In genomic region chr19:59166879-59167278, GRCm38 (mm10) we compare ENCODE assay signal across 11 mouse cellular contexts. TPM values are rescaled to one million over a fixed set of nuclear protein-coding genes. Genes with fewer than 3 reads are reported as not detected.
DNase-seq lines count a peak whose midpoint lies in the region; ATAC-seq lines count a peak whose summit lies in the region.
"Had no signal": no experiment of that assay in that cellular context is flagged by ENCODE, and none has a peak within 500 bp of the region (broad histone marks: within the 10 kb centered on the region; RNA-seq: fewer than 3 reads in every experiment).

No protein-coding gene starts in this region.

- peaks cover 98% of the 10 kb centered on the region for H3K27me3 ChIP-seq in megakaryocyte, embryonic 14.5 days (replicated peaks)

- H3K9me3 ChIP-seq in megakaryocyte, embryonic 14.5 days, result no peaks in the 10 kb centered on the region

- H3K4me1 ChIP-seq in megakaryocyte, embryonic 14.5 days, result peaks cover 26% of the 10 kb centered on the region

- no peaks in the 10 kb centered on the region for H3K36me3 ChIP-seq in megakaryocyte, embryonic 14.5 days (replicated peaks; ENCODE audit: low read length)

- ATAC-seq in megakaryocyte, adult 5-6 weeks (ENCODE audit: poor library complexity, severe bottlenecking), result no peak

- H3K4me3 ChIP-seq in megakaryocyte, embryonic 14.5 days (replicated peaks), result peak overlapping the region; percentile 69

- peak; percentile 25 to 29 for DNase-seq in cerebellum, postnatal 10 days
- DNase-seq in cerebellum, postnatal 4 days (ENCODE audit: low spot score in 2 of 2), result no peak
- DNase-seq in mesoderm, embryonic 11.5 days (ENCODE audit: low read depth, low spot score), result peak; percentile 41
- no peak for DNase-seq in spleen, adult 18-20 months
- DNase-seq in spleen, postnatal 36 days (ENCODE audit: low spot score in 2 of 2), result no peak
- DNase-seq in spleen, postnatal 10 days (ENCODE audit: low spot score in 2 of 2), result no peak
- DNase-seq: thymus, postnatal 36 days had no signal

RNA-seq across cellular contexts. Expression of gene Vax1, which starts 3.0 kb away (rescaled TPM):
- not detected in 2 replicates for polyA plus RNA-seq in megakaryocyte, embryonic 14.5 days (2012; ENCODE audit: insufficient read depth, low replicate concordance)
- not detected in 2 replicates for total RNA-seq in megakaryocyte, adult 5-6 weeks (2015)
- total RNA-seq in megakaryocyte, adult 5-6 weeks (2017), result not detected in 2 replicates
- total RNA-seq: heart, adult 8-10 months; neutrophil, adult 5-6 weeks had no signal

RNA-seq across cellular contexts. Expression of gene Kcnk18, which starts 52.1 kb away (rescaled TPM):
- polyA plus RNA-seq in megakaryocyte, embryonic 14.5 days (2012; ENCODE audit: insufficient read depth, low replicate concordance), result not detected in 2 replicates
- not detected in 2 replicates for total RNA-seq in megakaryocyte, adult 5-6 weeks (2015)
- not detected in 2 replicates for total RNA-seq in megakaryocyte, adult 5-6 weeks (2017)
- total RNA-seq: heart, adult 8-10 months; neutrophil, adult 5-6 weeks had no signal

Comparison
In these comparisons a context has a peak if more than half of its experiments do, and no peak if none do; other contexts are left out.
1. DNase-seq: peak in cerebellum, postnatal 10 days (2 of 2) and mesoderm, embryonic 11.5 days (single experiment); none in cerebellum, postnatal 4 days (0 of 2), spleen, adult 18-20 months (0 of 2), spleen, postnatal 36 days (0 of 2) and spleen, postnatal 10 days (0 of 2).